Mouse (Mus musculus) cerebellum, adult 18-20 months (tissue): Measurements from ENCODE around the gene Map4.
"Not testable (repeated sequence)": the region's sequence is repeated elsewhere in the genome, so short reads cannot be mapped to it uniquely, and the experiment has no call there.

Source experiments
- DNase-seq, 2 experiments: peaks; one replicate each; pipeline ENCODE4 v3.0.0; 2021

Map4 gene

GRCm38 (mm10) chr9:110071011-110071410, 139.8 kb downstream of the Map4 start:
- DNase-seq: no peak

- peak; percentile 84 to 89 for DNase-seq
These were observed 140.6 kb downstream of the Map4 start for GRCm38 (mm10) chr9:110071843-110072242.

GRCm38 (mm10) chr9:110076468-110076867, 145.2 kb downstream of the Map4 start:
- DNase-seq: not testable (repeated sequence)

GRCm38 (mm10) chr9:110081066-110081465, 149.8 kb downstream of the Map4 start:
- no peak for DNase-seq

- peak; percentile 37 for DNase-seq
These were observed 153.1 kb downstream of the Map4 start for GRCm38 (mm10) chr9:110084201-110084964.

GRCm38 (mm10) chr9:110085693-110086092, 154.4 kb downstream of the Map4 start:
- no peak for DNase-seq

- no peak for DNase-seq
These were observed 162.0 kb downstream of the Map4 start for GRCm38 (mm10) chr9:110093303-110093702.

GRCm38 (mm10) chr9:110094761-110095160, 163.5 kb downstream of the Map4 start:
- no peak for DNase-seq

- no peak for DNase-seq
These were observed 166.5 kb downstream of the Map4 start for GRCm38 (mm10) chr9:110097791-110098190.

GRCm38 (mm10) chr9:110100627-110101600, 169.7 kb downstream of the Map4 start:
- peak; percentile 96 to 97 for DNase-seq

GRCm38 (mm10) chr9:110116353-110116976, 185.2 kb downstream of the Map4 start:
- DNase-seq: no peak

GRCm38 (mm10) chr9:110116977-110117778, 185.9 kb downstream of the Map4 start, which contains the start of gene Smarcc1:
Gene Smarcc1, plus strand, starts transcription at chr9:110117708.
- DNase-seq: peak; percentile 87 to 91

- DNase-seq: no peak
These were observed 186.5 kb downstream of the Map4 start, which contains the start of gene Dhx30 for GRCm38 (mm10) chr9:110117779-110118139. Gene Dhx30, minus strand, starts transcription at chr9:110117830.

GRCm38 (mm10) chr9:110118249-110118648, 187.0 kb downstream of the Map4 start:
- DNase-seq: no peak

GRCm38 (mm10) chr9:110121424-110121823, 190.2 kb downstream of the Map4 start:
- DNase-seq: no peak

- no peak for DNase-seq
These were observed 192.1 kb downstream of the Map4 start for GRCm38 (mm10) chr9:110123322-110123721.

- not testable (repeated sequence) for DNase-seq
These were observed 192.8 kb downstream of the Map4 start for GRCm38 (mm10) chr9:110124008-110124540.

- DNase-seq: no peak
These were observed 199.8 kb downstream of the Map4 start for GRCm38 (mm10) chr9:110130896-110131524.

GRCm38 (mm10) chr9:110131525-110132197, 200.4 kb downstream of the Map4 start:
- DNase-seq: peak; percentile 99 to 100

- no peak for DNase-seq
These were observed 200.9 kb downstream of the Map4 start for GRCm38 (mm10) chr9:110132201-110132605.

- no peak for DNase-seq
These were observed 201.7 kb downstream of the Map4 start for GRCm38 (mm10) chr9:110132921-110133320.
